ENCODE assay signal across 8 mouse cellular contexts in genomic region chr6:88045406-88045766, GRCm38 (mm10). TPM values are rescaled to one million over a fixed set of nuclear protein-coding genes. Genes with fewer than 3 reads are reported as not detected.
A peak's percentile ranks its signal among the peaks of the same experiment; 100 is the strongest.
DNase-seq lines count a peak whose midpoint lies in the region; ATAC-seq and TF ChIP-seq lines count a peak whose summit lies in the region.

No protein-coding gene starts in this region.

- ATAC-seq in kidney, embryonic 14.5 days (ENCODE audit: low FRiP score, low TSS enrichment): no peak
- no peak for ATAC-seq in embryonic facial prominence, embryonic 11.5 days (replicated peaks; ENCODE audit: insufficient number of reproducible peaks, low FRiP score, low TSS enrichment, low read depth)
- no peak for ATAC-seq in intestine, embryonic 14.5 days (replicated peaks; ENCODE audit: low FRiP score, low TSS enrichment, low read depth)
- no peak for ATAC-seq in cerebellum, adult (ENCODE audit: insufficient number of reproducible peaks, low FRiP score, low TSS enrichment)

- H3K4me1 ChIP-seq in kidney, embryonic 14.5 days (ENCODE audit: control insufficient read depth, insufficient read depth, low read length): peaks cover 13% of the 10 kb centered on the region
- no peaks in the 10 kb centered on the region for H3K4me1 ChIP-seq in embryonic facial prominence, embryonic 11.5 days (ENCODE audit: control insufficient read depth, insufficient read depth, low read length)
- H3K4me1 ChIP-seq in intestine, embryonic 14.5 days (replicated peaks; ENCODE audit: control insufficient read depth, insufficient read depth, low read length): peaks cover 17% of the 10 kb centered on the region

- H3K4me2 ChIP-seq in kidney, embryonic 14.5 days (replicated peaks; ENCODE audit: low read depth, low read length): peak overlapping the region; percentile 29; the same call in 1 of the 2 replicates
- peak overlapping the region; percentile 37 for H3K4me2 ChIP-seq in embryonic facial prominence, embryonic 11.5 days (ENCODE audit: low read depth, low read length)
- peak overlapping the region; percentile 46 for H3K4me2 ChIP-seq in intestine, embryonic 14.5 days (ENCODE audit: low read length)
- H3K4me2 ChIP-seq in myocyte (ENCODE audit: low read depth): peak overlapping the region; percentile 65

- H3K9ac ChIP-seq in kidney, embryonic 14.5 days (ENCODE audit: low read depth, low read length): no peak overlapping the region
- H3K9ac ChIP-seq in embryonic facial prominence, embryonic 11.5 days (replicated peaks; ENCODE audit: low read length): no peak overlapping the region
- H3K9ac ChIP-seq in intestine, embryonic 14.5 days (ENCODE audit: low read length): no peak overlapping the region

- no peaks in the 10 kb centered on the region for H3K9me3 ChIP-seq in kidney, embryonic 14.5 days (ENCODE audit: control insufficient read depth, low read length)
- no peaks in the 10 kb centered on the region for H3K9me3 ChIP-seq in embryonic facial prominence, embryonic 11.5 days (replicated peaks; ENCODE audit: control insufficient read depth, low read length)
- H3K9me3 ChIP-seq in intestine, embryonic 14.5 days (ENCODE audit: control insufficient read depth, low read length): no peaks in the 10 kb centered on the region

- H3K36me3 ChIP-seq in kidney, embryonic 14.5 days (ENCODE audit: control insufficient read depth, insufficient read depth, low read length): peaks cover 3% of the 10 kb centered on the region; the same call in 1 of the 2 replicates
- H3K36me3 ChIP-seq in embryonic facial prominence, embryonic 11.5 days (replicated peaks; ENCODE audit: control insufficient read depth, insufficient read depth, low read depth, low read length): no peaks in the 10 kb centered on the region
- no peaks in the 10 kb centered on the region for H3K36me3 ChIP-seq in intestine, embryonic 14.5 days (ENCODE audit: control insufficient read depth, insufficient read depth, low read length)
- H3K36me3 ChIP-seq in myocyte (ENCODE audit: control insufficient read depth, insufficient read depth): peaks cover 4% of the 10 kb centered on the region

- no peak for DNase-seq in kidney, adult 18-20 months
- DNase-seq in embryonic facial prominence, embryonic 11.5 days (ENCODE audit: low spot score): no peak
- DNase-seq in intestine, embryonic 14.5 days (ENCODE audit: low spot score): no peak
- DNase-seq in spleen, adult 12 weeks (ENCODE audit: low spot score): no peak
- no peak for DNase-seq in thymus, postnatal 14 days

- TF ChIP-seq POLR2A in myocyte (IDR thresholded peaks at IDR 0.05; ENCODE audit: insufficient read length, low read depth): no peak

- H3K4me3 ChIP-seq in kidney, embryonic 14.5 days (ENCODE audit: low read length): peak overlapping the region; percentile 86
- no peak overlapping the region for H3K4me3 ChIP-seq in embryonic facial prominence, embryonic 11.5 days (ENCODE audit: low read depth, low read length)
- peak overlapping the region; percentile 96 for H3K4me3 ChIP-seq in intestine, embryonic 14.5 days (ENCODE audit: low read depth, low read length)
- peak overlapping the region; percentile 83 for H3K4me3 ChIP-seq in myocyte

- H3K27me3 ChIP-seq in kidney, embryonic 14.5 days (ENCODE audit: control insufficient read depth, insufficient read depth, low read length): no peaks in the 10 kb centered on the region
- H3K27me3 ChIP-seq in embryonic facial prominence, embryonic 11.5 days (ENCODE audit: control insufficient read depth, insufficient read depth, low read length): no peaks in the 10 kb centered on the region
- H3K27me3 ChIP-seq in intestine, embryonic 14.5 days (replicated peaks; ENCODE audit: control insufficient read depth, insufficient read depth, low read length): no peaks in the 10 kb centered on the region
- no peaks in the 10 kb centered on the region for H3K27me3 ChIP-seq in myocyte (ENCODE audit: control insufficient read depth, insufficient read depth, insufficient read length)

- peaks cover 44% of the 10 kb centered on the region for H3K79me2 ChIP-seq in myocyte (ENCODE audit: control insufficient read depth, insufficient read depth)

- H3K27ac ChIP-seq in kidney, embryonic 14.5 days (ENCODE audit: low read depth, low read length): no peak overlapping the region; the same call in 1 of the 2 replicates
- H3K27ac ChIP-seq in embryonic facial prominence, embryonic 11.5 days (replicated peaks; ENCODE audit: low read depth, low read length): no peak overlapping the region
- peak overlapping the region; percentile 86; the same call in 1 of the 2 replicates for H3K27ac ChIP-seq in intestine, embryonic 14.5 days (ENCODE audit: low read depth)

- 34% methylated on average over 3 of the region's 3 CpGs for WGBS in kidney, embryonic 14.5 days
- WGBS in embryonic facial prominence, embryonic 11.5 days: 27% methylated on average over 3 of the region's 3 CpGs
- WGBS in intestine, embryonic 14.5 days: 34% methylated on average over 3 of the region's 3 CpGs

- H3ac ChIP-seq in myocyte (ENCODE audit: control insufficient read depth, insufficient read length): peak overlapping the region; percentile 91

TF ChIP-seq in myocyte, 11 proteins besides CTCF, POLR2A, EP300 and RAD21:
- TF ChIP-seq CEBPB (IDR thresholded peaks at IDR 0.05; ENCODE audit: insufficient read depth, poor library complexity, severe bottlenecking): no peak
- TF ChIP-seq REST (IDR thresholded peaks at IDR 0.05; ENCODE audit: insufficient read depth, insufficient read length): no peak
- no peak for TF ChIP-seq MAX (IDR thresholded peaks at IDR 0.05; ENCODE audit: low read depth)
- no peak for TF ChIP-seq MYOD1 (IDR thresholded peaks at IDR 0.05; ENCODE audit: control insufficient read depth in 1 of 3, insufficient read length in 2 of 3, low read depth in 2 of 3)
- no peak for TF ChIP-seq MYOG (IDR thresholded peaks at IDR 0.05; ENCODE audit: control insufficient read depth in 1 of 3, insufficient read depth in 1 of 3, insufficient read length in 2 of 3, low read depth in 2 of 3)
- no peak for TF ChIP-seq E2F4 (IDR thresholded peaks at IDR 0.05; ENCODE audit: insufficient read depth)
- no peak for TF ChIP-seq POLR2AphosphoS2 (IDR thresholded peaks at IDR 0.05; ENCODE audit: insufficient read length, low read depth)
- TF ChIP-seq SRF (IDR thresholded peaks at IDR 0.05; ENCODE audit: control insufficient read depth, insufficient read length, low read depth): no peak
- no peak for TF ChIP-seq TCF12 (IDR thresholded peaks at IDR 0.05; ENCODE audit: insufficient read depth, poor library complexity, severe bottlenecking)
- no peak for TF ChIP-seq TCF3 (IDR thresholded peaks at IDR 0.05; ENCODE audit: insufficient read length, low read depth)
- no peak for TF ChIP-seq USF1 (IDR thresholded peaks at IDR 0.05; ENCODE audit: low read depth)

RNA-seq across cellular contexts. Expression of gene Rab7, which starts 0.3 kb away (rescaled TPM):
- 151 and 222 TPM in 2 replicates for polyA plus RNA-seq in kidney, embryonic 14.5 days (2014; fragmentation: Nextera tagmentation; extraction: Ambion mirVana)
- 231 and 243 TPM in 2 replicates for polyA plus RNA-seq in embryonic facial prominence, embryonic 11.5 days (2014; fragmentation: Nextera tagmentation; extraction: Ambion mirVana)
- polyA plus RNA-seq in intestine, embryonic 14.5 days (2014; fragmentation: Nextera tagmentation; extraction: Ambion mirVana): 259 and 277 TPM in 2 replicates
- polyA plus RNA-seq in myocyte (2012; fragmentation: generic; extraction: Trizol): 181 TPM

RNA-seq across cellular contexts. Expression of gene Rpn1, which starts 38.9 kb away (rescaled TPM):
- polyA plus RNA-seq in kidney, embryonic 14.5 days (2014; fragmentation: Nextera tagmentation; extraction: Ambion mirVana): 294 and 402 TPM in 2 replicates
- 329 and 355 TPM in 2 replicates for polyA plus RNA-seq in embryonic facial prominence, embryonic 11.5 days (2014; fragmentation: Nextera tagmentation; extraction: Ambion mirVana)
- 384 and 386 TPM in 2 replicates for polyA plus RNA-seq in intestine, embryonic 14.5 days (2014; fragmentation: Nextera tagmentation; extraction: Ambion mirVana)
- polyA plus RNA-seq in myocyte (2012; fragmentation: generic; extraction: Trizol): 128 TPM
